Mouse (Mus musculus): Measurements from ENCODE around the gene Gpsm1.

- TF ChIP-seq CTCF (IDR thresholded peaks at IDR 0.05; ENCODE audit: low read depth, low read length) (no peak), POLR2A (IDR thresholded peaks at IDR 0.05; ENCODE audit: extremely low read depth, insufficient read depth, low read length) (no peak)
Measured at GRCm38 (mm10) chr2:26309739-26310138, 5.6 kb upstream of the Gpsm1 start.
